Mouse (Mus musculus) splenic B cell, adult 2 months (primary cell): ENCODE data around the gene 1700092M07Rik.
A peak's percentile ranks its signal among the peaks of the same experiment; 100 is the strongest.
"Not testable (repeated sequence)": the region's sequence is repeated elsewhere in the genome, so short reads cannot be mapped to it uniquely, and the experiment has no call there.

Source experiments
- DNase-seq: peaks from one replicate; pipeline ENCODE4 v3.0.0-alpha.2; 2011; ENCODE audit warnings: low read depth, low spot score
- H3K27me3 ChIP-seq: 2 replicates; pipeline ENCODE4 v1.6.1; 2012; ENCODE audit warnings: mild to moderate bottlenecking, low read length, moderate library complexity, mixed read lengths; ENCODE audit not compliant: control insufficient read depth, poor library complexity, insufficient read depth, severe bottlenecking
- H3K36me3 ChIP-seq: 2 replicates; pipeline ENCODE4 v1.6.1; 2012; ENCODE audit warnings: mild to moderate bottlenecking, low read length, moderate library complexity, mixed read lengths; ENCODE audit not compliant: control insufficient read depth, poor library complexity, insufficient read depth, severe bottlenecking

Gene 1700092M07Rik

DNA sequence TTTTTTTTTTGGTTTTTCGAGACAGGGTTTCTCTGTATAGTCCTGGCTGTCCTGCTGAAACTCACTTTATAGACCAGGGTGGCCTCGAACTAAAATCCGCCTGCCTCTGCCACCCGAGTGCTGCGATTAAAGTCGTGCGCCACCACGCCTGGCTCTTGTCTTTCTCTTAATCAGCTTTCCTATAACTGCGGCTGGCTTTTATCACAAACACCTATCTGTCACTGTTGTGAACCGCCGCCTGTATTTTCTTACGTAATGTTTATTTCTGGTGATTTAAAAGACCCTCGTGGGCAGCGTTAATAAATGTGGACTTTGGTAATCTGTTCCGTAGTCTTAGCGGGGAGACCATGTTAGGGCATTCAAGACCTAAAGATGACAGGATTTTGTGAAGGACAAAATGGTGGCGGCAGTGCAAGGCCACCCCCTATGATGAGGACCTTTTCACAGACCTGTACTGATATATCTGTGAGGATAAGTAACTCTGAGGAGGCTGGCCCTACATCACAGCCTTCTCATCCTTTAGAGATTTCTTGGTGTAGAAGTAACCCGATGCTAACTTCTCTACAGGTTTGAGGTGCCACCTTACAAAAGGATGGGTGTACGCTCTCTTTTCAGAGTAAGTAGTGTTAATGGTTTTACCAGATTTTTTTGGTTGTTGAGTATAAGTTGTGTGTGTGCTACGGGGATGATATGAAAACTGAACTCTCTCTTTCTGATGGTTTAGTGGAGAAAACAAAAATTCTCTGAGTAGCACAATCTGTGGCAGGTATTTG lies 16.8 kb upstream of the 1700092M07Rik start:
- Histone ChIP-seq H3K36me3 (peaks cover 10% of the 10 kb centered on the region), H3K27me3 (no peaks in the 10 kb centered on the region)
- DNase-seq = peak; percentile 45

GRCm38 (mm10) chr19:8724392-8724791 lies 16.1 kb upstream of the 1700092M07Rik start:
- no peaks in the 10 kb centered on the region for H3K27me3 ChIP-seq
- H3K36me3 ChIP-seq = peaks cover 10% of the 10 kb centered on the region
- no peak for DNase-seq

DNA sequence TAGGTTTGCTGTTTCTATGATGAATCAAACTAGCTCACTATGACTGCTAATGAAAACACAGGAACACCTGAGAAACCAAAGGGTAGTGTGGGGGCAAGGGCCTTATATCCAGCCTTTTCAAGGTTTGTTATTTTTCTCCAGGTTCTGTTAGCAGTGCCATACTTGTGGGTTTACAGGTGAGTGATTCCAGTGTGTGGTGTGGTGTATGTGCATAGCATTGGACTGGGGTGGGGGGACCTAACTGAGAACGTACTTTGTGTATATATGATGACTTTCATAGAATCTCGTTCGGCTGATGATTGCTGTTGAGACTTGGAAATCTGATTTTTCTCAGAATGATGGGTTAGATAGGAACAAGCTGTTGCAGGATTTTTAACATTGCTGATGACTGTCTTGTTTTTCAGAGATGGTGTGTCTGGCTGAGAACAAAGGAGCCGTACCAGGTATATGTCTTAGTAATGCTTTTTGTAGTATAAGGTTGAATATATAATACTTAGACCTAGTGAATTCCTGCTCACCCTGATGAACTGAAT lies 15.4 kb upstream of the 1700092M07Rik start:
- no peaks in the 10 kb centered on the region for H3K27me3 ChIP-seq
- DNase-seq = no peak
- peaks cover 10% of the 10 kb centered on the region for H3K36me3 ChIP-seq

- DNase-seq = no peak
- Histone ChIP-seq H3K36me3 (peaks cover 10% of the 10 kb centered on the region), H3K27me3 (no peaks in the 10 kb centered on the region)
These were observed 13.7 kb upstream of the 1700092M07Rik start for GRCm38 (mm10) chr19:8726609-8727390.

- DNase-seq = no peak
- peaks cover 10% of the 10 kb centered on the region for H3K36me3 ChIP-seq
- H3K27me3 ChIP-seq = no peaks in the 10 kb centered on the region
These were observed 12.9 kb upstream of the 1700092M07Rik start for GRCm38 (mm10) chr19:8727495-8728114.

GRCm38 (mm10) chr19:8728335-8729099 lies 12.0 kb upstream of the 1700092M07Rik start:
- not testable (repeated sequence) for H3K27me3 ChIP-seq, H3K36me3 ChIP-seq, DNase-seq

DNA sequence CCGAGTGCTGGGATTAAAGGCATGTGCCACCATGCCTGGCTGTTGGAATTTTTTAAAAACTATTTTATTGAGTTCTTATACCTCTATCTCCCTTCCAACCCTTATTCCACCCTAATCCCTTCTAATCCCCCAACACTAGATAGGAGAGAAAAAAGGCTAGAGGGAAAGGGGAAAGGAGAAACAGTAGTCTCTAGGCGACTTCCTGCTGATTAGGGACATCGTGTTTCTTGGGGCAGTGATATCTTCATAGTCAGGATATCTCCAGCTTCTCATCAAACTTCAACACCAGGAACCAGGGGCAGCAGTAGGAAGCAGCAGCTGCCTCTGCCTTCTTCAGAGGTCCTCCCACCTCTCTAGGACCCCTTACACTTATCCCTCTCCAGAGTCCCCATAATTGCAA lies 6.2 kb upstream of the 1700092M07Rik start:
- Histone ChIP-seq H3K27me3 (no peaks in the 10 kb centered on the region), H3K36me3 (peaks cover 4% of the 10 kb centered on the region; the same call in 1 of the 2 replicates)
- no peak for DNase-seq

DNA sequence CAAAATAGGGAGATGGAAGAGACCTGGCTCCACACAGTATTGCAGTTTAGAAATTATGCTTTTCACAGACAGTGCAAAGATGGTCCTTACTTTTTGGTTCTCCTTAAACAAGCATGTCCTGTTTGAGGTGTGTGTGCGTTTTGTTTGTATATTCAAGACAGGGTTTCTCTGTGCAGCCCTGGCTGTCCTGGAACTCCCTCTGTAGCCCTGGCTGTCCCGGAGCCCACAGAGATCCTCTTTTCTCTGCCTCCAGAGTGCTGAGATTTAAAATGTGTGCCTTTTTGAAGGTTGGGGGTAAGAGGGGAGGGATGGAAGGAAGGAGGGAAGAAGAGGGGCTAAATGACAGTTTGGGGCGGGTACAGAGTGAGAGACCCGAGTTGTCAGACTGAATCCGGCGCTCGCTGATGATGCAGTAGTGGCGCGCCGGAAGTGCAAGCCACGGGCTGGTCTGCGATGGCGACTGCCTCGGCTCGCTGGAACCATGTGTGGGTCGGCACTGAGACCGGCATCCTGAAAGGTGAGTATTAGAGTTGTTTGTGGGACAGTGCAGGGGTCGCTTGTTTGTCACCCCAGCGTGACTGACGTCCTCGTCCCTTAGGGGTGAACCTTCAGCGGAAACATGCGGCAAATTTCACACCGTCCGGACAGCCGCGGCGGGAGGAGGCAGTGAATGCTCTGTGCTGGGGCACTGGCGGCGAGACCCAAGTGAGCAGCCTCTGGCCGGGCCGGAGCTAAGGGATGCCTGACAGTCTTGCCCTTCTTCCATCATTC lies 4.9 kb upstream of the 1700092M07Rik start, which contains the start of gene Wdr74:
TSS of gene Wdr74 (plus strand) at position 439 of the 771 bp plus-strand sequence.
- H3K36me3 ChIP-seq = peaks cover 13% of the 10 kb centered on the region; the same call in 1 of the 2 replicates
- H3K27me3 ChIP-seq = no peaks in the 10 kb centered on the region
- peak; percentile 91 for DNase-seq

DNA sequence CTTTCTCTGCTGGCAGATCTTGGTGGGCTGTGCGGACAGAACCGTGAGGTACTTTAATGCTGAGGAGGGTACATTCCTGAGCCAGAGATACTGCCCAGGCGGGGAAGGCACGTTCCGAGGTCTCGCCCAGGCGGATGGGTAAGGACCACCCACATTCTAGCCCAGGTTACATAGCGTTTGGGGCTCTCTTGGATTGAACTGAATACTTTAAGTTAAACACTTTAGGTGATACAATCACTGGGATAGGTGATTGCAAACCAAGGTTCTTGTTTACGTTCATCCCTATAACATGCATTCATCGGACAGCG lies 4.4 kb upstream of the 1700092M07Rik start:
- peaks cover 13% of the 10 kb centered on the region; the same call in 1 of the 2 replicates for H3K36me3 ChIP-seq
- H3K27me3 ChIP-seq = no peaks in the 10 kb centered on the region
- DNase-seq = no peak

GRCm38 (mm10) chr19:8738911-8739310 lies 1.6 kb upstream of the 1700092M07Rik start:
- no peak for DNase-seq
- Histone ChIP-seq H3K27me3 (no peaks in the 10 kb centered on the region), H3K36me3 (peaks cover 15% of the 10 kb centered on the region; the same call in 1 of the 2 replicates)

DNA sequence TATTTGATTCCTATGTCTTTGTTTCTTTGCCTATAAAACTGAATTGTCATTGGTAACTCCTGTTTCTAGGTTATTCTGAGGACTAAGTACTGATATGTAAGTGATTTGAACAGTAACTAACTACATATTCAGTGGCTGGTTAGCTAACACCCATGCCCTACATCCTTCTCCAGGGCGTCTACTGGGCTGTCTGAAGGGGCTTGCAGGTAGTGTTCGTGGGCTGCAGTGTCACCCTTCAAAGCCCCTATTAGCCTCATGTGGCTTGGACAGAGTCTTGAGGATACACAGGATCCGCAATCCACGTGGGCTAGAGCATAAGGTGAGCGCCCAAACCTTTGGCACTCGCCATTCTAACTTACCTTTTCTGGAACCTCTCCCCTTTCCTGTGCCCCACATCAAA lies 872 bp upstream of the 1700092M07Rik start:
- no peaks in the 10 kb centered on the region for H3K27me3 ChIP-seq
- H3K36me3 ChIP-seq = peaks cover 17% of the 10 kb centered on the region; the same call in 1 of the 2 replicates
- DNase-seq = no peak

DNA sequence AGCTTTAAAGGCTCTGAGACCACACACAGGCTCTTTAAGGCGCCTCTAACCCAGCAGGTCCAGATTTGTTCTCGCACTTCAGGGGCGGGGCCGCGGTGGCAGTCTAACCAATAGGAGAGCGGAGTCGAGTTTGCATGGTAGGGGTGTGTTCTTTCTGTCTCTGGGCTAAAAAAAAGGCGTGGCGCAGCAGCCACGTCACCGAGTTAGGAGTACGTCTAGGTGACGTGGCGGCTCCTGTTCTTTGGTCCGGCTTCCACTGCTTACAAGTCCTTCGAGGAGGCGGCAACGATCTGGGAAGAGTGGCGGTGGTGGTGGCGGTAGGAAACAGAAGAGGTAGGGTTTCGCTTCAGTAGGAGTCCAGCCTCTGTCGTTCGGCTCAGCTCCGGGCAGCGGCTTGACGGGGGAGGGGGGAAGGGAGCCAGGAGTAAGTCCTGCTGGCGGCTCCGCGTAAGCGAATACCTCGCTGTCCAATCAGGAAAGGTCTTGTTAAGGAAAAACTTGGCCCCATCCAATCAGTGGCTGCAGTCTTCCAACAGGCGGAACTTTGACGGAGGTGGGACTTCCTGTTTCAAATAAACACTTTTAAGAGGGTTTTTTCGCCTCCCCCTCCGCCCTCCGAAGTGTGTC lies 838 bp downstream of the 1700092M07Rik start, which contains the start of gene Stx5a:
TSS of gene Stx5a (plus strand) at position 171 of the 627 bp plus-strand sequence.
- peak; percentile 97 for DNase-seq
- Histone ChIP-seq H3K27me3 (no peaks in the 10 kb centered on the region), H3K36me3 (peaks cover 24% of the 10 kb centered on the region; the same call in 1 of the 2 replicates)

DNA sequence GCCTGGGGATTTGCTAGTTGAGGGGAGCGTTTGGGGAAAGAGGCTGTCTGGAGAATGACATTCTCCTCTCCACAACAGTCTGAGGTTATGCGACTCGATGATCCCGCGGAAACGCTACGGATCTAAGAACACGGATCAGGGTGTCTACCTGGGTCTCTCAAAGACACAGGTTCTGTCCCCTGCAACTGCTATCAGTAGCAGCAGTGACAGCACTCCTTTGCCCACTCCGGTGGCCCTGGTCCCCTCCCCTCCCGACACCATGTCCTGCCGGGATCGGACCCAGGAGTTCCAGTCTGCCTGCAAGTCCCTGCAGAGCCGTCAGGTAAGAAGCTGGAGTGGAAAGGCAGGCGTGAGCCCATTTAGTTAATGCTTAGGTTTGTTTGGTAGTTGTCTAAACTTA lies 1.7 kb downstream of the 1700092M07Rik start:
- Histone ChIP-seq H3K27me3 (no peaks in the 10 kb centered on the region), H3K36me3 (peaks cover 24% of the 10 kb centered on the region; the same call in 1 of the 2 replicates)
- no peak for DNase-seq
